Mouse (Mus musculus) cerebellum, postnatal 10 days (tissue): ENCODE measurements around the gene Creb3l1.

Source experiments
- DNase-seq, 2 experiments: peaks; one replicate each; pipeline ENCODE4 v3.0.0; 2021; ENCODE audit warnings: mixed read lengths in 2 of 2

Gene Creb3l1

GRCm38 (mm10) chr2:92024274-92024672 lies at the start of gene Creb3l1:
Creb3l1 (minus strand) TSS chr2:92024502.
- DNase-seq = peak; percentile 73 to 75

GRCm38 (mm10) chr2:92071143-92071542 lies 46.8 kb upstream of the Creb3l1 start:
- DNase-seq = no peak

- no peak for DNase-seq
These were observed 45.3 kb upstream of the Creb3l1 start for GRCm38 (mm10) chr2:92069630-92070029.

GRCm38 (mm10) chr2:92067600-92067999 lies 43.3 kb upstream of the Creb3l1 start:
- DNase-seq = no peak

- DNase-seq = no peak
These were observed 42.6 kb upstream of the Creb3l1 start for GRCm38 (mm10) chr2:92066899-92067298.

GRCm38 (mm10) chr2:92065938-92066337 lies 41.6 kb upstream of the Creb3l1 start:
- no peak for DNase-seq

DNA sequence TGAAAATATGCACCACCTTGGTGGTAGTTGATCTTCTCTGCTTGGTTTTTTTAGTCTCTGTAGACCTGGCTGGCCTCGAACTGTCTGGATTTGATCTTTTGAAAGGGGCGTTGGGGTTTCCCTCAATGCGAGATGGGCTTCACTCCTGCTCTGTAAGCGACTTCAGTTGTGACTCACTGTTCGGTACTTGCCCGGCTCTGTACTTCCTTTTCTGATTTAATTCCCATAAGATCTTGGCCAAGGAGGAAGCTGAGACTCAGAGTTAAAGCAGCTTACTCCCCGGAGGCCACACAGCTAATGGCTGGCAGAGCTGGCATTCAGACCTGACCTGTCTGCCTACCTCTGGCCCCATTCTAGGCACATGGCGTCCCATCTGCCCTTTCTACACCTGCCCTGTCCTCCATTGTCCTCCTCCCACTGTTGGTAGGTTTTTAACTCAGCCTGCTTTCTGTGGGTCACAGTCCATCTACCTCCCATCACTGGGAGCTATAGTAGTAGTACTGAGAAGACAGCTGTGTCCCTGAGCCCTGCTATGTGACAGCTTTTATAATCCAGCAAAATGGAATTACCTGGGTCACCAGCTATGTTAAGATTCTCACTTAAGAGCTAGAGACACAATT lies 41.1 kb upstream of the Creb3l1 start:
- no peak for DNase-seq

DNA sequence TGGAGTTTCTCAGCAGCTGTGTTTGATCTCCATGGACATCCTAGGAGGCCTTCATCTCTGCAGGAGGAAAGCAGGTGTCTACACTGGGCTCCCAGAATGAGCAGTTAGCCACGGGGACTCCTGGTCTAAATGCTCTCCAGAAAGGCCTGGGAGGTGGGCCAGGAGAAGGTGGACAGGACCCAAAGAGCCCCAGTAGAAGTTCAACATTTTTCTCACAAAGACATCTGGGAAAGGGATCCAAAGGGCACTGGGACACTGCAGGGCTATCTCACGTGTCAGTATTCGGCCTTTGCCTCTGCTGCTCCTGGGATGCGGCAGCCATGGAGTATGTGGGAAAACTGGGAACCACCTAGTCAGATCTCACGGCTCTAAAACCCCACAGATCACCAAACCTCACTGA lies 38.8 kb upstream of the Creb3l1 start:
- no peak for DNase-seq

DNA sequence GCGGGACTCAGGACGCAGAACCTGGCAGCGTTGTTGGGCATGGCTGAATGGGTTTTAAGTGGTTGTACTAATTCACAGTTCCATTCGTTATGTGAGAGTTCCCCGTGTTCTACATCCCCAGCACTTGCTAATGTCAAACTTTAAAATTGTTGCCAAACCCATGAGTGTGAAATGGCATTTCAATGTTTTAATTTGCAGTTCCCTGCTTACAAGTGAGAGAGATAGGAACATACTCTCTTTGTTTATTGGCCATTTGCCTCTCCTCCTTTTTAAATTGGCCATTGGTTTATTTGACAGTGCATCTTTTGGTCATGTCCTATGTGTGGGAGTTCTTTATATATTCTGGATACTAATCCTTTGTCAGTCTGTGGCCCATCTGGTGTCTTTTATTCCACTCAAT lies 37.0 kb upstream of the Creb3l1 start:
- no peak for DNase-seq

GRCm38 (mm10) chr2:92060291-92060690 lies 36.0 kb upstream of the Creb3l1 start:
- peak; percentile 66 to 70 for DNase-seq

DNA sequence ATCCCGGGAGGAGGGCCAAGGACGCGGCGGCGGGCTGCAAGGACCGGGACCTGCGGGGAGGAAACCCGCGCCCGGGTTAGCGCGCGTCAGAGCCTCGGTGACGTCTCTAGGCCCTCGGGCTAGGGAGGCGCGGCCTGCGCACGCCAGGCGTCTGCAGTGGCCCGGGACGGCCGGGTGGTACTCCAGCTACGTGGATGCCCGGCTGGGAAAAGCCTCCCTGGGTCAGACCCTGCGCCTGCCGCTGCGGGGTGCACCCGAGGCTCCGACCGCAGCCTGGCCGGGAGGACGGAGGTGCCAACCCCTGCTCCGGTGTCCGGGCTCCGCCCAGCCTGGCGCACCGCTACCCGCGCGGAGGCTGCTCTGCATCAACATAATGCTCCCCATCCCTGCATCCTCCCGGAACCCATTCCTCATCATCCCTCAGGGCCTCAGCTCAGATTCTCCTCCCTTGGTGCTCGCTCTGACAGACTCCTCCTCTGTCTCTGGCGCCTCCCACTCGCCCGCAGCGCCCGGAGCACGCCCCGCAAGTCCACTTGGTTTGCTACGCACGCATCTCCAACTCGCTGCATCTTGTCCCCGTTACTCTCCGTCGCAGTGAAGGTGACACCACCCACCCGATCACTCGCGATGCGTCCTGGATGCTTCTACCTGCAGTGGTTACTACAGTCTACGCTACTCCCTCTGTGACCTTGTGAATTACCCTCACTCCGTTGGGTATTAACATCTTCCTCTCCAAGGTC lies 35.3 kb upstream of the Creb3l1 start:
- DNase-seq = peak; percentile 88 to 89

DNA sequence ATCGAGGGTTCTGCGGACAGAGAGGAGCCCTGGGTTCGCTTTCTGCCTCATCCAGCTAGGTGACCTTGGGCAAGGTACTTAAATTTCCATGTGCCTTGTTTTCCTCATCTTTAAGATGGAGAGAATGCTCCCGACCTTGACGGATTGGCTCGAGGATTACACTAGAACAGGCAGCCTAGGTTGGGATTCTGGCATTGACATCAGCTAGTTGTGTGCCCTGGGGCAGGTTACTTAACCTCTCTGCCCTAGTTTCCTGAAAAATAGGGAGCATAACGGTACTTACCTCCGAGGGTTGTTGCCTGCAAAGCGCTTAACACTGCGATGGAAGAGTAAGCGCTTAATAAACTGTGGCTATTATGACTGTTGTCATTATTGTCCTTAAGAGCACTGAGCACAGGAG lies 34.6 kb upstream of the Creb3l1 start:
- no peak for DNase-seq

DNA sequence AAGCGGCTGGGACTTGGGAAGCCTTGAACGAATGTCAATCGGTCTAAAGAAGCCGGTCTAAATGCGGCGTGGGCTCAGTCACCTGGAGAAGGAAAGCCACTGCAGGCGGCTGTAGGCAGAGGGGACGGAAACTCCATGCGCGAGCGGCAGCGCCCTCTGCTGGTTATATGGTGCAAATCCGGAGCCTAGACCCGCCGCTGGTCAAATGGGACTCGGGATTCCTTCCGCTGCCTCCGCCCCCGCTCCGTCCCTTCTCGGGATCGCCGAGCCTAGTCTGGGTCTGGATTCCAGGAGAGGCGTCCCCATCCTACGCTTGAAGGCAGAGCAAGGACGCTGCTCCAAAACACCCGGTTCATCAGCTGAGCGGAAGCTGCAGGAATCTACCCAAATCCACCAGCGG lies 34.2 kb upstream of the Creb3l1 start:
- DNase-seq = peak; percentile 98

DNA sequence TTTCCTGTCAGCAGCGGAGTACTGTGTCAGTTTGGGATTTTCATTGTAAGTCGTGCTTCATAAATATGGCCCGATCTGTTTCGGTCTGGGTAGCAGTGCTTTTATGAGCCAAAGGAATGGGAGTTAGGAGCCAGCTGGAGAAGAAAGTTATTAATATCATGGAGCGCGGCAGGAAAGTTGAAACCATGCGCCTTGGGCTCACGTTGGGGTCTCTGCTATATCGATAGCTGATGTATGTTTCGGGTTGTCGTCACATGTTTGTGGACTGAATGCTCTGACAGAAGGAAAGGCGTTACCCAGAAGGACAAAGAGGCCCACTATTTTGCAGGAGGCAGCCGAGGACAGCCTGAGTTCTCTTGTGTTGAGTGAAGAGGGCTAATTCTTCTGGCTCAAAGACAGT lies 32.5 kb upstream of the Creb3l1 start:
- no peak for DNase-seq

DNA sequence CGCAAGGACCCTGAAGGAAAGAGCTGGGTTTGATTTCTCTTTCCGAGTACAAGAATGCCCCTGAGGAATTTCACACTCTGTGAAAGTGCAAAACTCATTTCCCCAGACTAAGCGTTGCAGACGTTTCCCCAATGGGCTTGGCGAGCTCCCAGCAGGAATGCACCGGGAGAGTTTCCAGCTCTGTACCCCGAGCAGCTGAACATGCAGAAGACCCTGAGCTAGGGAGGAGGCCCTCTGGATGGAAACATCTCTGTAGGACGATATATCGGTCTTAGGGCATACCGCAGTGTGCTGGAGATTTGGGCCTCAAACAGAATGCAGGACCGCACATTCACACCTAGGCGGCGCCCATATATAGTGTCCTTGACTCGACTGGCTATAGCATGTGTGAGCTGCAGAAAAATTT lies 31.5 kb upstream of the Creb3l1 start:
- peak; percentile 77 to 78 for DNase-seq

GRCm38 (mm10) chr2:92055101-92055813 lies 31.0 kb upstream of the Creb3l1 start:
- DNase-seq = peak; percentile 87 to 93

GRCm38 (mm10) chr2:92052754-92053153 lies 28.5 kb upstream of the Creb3l1 start:
- DNase-seq = peak in 1 of 2 experiments; percentile 45

- DNase-seq = peak; percentile 69 to 72
These were observed 27.9 kb upstream of the Creb3l1 start for GRCm38 (mm10) chr2:92052188-92052587.

DNA sequence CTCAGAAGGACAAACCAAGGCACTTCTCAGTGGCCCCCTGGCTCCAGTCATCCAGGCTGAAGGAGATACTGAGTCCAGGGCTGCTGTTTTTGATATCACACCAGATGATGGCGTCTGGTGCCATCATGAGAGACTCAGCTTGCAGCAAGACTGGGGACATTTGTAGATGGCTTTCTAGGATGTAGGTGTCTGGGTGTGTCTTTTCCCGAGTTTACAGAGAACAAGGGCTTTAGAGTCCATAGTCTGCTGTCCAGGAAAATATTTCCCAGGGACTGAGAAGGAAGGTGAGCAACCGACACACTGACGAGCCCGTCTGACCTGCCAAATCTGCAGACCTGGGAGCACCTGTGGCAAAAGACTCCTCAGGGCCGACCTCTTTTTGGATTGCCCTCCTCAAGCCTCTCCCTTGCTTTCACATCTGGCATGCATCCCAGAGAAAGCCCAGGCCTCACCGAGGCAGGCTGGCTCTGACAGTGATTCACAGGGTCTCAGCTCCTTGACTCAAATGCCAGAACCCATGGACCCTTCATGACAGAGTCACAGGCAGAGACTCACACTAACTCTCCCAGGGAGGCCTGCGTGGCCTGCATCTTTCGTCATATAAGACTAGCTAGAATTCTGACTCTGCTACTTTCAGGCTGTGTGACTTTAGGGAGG lies 23.9 kb upstream of the Creb3l1 start:
- DNase-seq = no peak

GRCm38 (mm10) chr2:92047601-92048000 lies 23.3 kb upstream of the Creb3l1 start:
- DNase-seq = peak in 1 of 2 experiments; percentile 24

GRCm38 (mm10) chr2:92043285-92043684 lies 19.0 kb upstream of the Creb3l1 start:
- DNase-seq = no peak

GRCm38 (mm10) chr2:92041538-92041937 lies 17.2 kb upstream of the Creb3l1 start:
- no peak for DNase-seq

DNA sequence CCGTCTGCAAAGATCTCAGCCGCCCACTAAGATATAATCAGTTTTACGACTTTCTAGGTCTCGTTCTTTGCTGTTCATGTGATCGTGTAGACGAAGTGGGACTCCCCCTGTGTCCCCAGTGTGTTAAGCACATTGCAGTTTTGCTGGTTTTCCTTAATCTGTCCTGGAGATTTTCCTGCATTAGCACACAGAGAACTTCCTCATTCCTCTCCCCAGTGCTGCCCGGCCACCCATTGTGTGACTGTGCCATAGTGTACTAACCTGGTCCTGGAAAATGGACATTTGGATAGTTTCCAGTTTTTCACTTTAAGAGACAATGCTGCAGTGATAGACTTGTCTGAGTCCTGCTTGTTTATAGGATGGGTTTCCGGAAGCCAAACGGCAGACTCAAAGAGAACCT lies 10.0 kb upstream of the Creb3l1 start:
- no peak for DNase-seq
